Mouse (Mus musculus): ENCODE data around the gene Pcyt1a. TPM values are rescaled to one million over a fixed set of nuclear protein-coding genes. Genes with fewer than 3 reads are reported as not detected.

Gene Pcyt1a
- 37.4 TPM for polyA plus RNA-seq (2014; fragmentation: Illumina TruSeq; extraction: RNeasy Lipid Tissue Mini Kit (QIAGEN cat#74804); ENCODE audit: low read depth, low replicate concordance)

GRCm38 (mm10) chr16:32430474-32431046, at the start of gene Pcyt1a:
Gene Pcyt1a (plus strand): TSS chr16:32430921.

DNA sequence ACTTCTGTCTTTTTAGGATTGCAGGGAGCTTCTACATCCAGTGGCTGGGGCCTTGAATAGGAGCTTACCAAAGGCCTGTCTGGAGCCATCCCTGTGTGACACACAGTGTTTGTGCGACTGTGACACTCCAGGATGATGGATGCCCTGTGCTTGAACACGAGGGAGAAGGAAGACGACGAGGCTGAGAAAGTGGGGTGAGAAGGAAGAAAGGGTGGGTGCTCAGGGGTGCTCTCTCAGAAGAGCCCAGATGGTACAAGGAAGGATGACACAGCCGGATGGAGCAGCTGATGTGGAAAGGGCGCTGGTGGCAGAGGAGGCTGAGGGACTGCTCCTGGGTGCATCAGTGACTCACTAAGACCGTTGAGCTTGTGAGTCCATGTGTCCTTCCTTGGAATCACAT, 30.5 kb upstream of the Pcyt1a start, which contains the start of gene Tm4sf19:
TSS of gene Tm4sf19 (plus strand) at position 240 of the 400 bp plus-strand sequence.

DNA sequence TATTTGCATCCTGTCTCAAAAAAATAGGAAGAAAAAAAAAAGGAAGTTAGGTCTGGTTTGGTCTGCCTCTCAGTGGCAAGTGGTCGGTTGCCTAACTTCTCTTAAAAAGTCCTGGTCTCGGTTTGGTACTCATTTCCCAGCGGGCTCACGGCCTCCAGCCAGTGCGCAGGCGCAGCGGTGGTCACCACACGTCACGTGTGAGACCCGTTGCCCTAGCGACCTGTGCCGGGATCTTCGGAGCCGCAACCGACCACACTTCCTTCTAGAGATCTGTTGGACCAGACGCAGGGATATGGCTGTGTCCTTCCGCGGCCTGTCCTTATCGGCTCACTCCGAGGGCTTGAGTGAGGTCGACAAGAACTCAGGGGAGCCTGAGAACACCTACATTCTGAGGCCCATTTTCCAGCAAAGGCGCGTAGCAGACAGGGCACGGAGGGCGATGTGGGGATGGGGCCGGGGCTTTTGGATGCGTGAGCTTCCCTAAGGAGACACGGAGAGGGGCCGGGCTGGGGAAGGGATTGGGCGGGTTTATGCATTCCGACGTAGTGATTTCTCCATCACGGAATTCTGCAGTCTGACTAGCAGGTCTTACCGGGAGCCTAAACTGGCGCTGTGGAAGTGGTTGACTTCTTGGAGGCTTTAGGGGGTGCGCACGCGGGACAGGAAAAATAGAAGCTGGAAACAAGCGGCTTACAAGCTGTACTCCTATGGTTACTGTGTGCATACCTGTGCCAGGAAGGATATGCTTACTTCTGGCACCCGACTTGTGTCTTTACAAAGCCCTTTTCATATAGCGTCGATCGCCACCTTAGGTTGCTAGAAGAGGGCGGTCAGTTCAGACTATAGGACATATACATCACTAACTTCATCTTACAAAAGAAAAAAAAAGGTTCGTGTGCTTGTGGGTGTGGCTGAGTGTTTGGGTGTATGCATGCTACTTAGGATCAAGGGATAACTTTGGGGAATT, 10.9 kb upstream of the Pcyt1a start, which contains the start of gene Tctex1d2:
TSS of gene Tctex1d2 (plus strand) at position 186 of the 967 bp plus-strand sequence.

GRCm38 (mm10) chr16:32487234-32488111, 56.8 kb downstream of the Pcyt1a start, which contains the start of gene Slc51a:
Gene Slc51a (minus strand): TSS chr16:32487879.

GRCm38 (mm10) chr16:32495965-32496364, 65.2 kb downstream of the Pcyt1a start, which contains the start of gene Zdhhc19:
Gene Zdhhc19 (plus strand): TSS chr16:32496265.

Other genes with a start within 250 kb of the Pcyt1a start
- 8.7 TPM for gene Fbxo45, start 183.8 kb upstream of the Pcyt1a start, polyA plus RNA-seq (2014; fragmentation: Illumina TruSeq; extraction: RNeasy Lipid Tissue Mini Kit (QIAGEN cat#74804); ENCODE audit: low read depth, low replicate concordance)
- gene Wdr53, start 183.7 kb upstream of the Pcyt1a start, polyA plus RNA-seq (2014; fragmentation: Illumina TruSeq; extraction: RNeasy Lipid Tissue Mini Kit (QIAGEN cat#74804); ENCODE audit: low read depth, low replicate concordance): 8.7 TPM
- not detected for gene Smco1, start 159.5 kb upstream of the Pcyt1a start, polyA plus RNA-seq (2014; fragmentation: Illumina TruSeq; extraction: RNeasy Lipid Tissue Mini Kit (QIAGEN cat#74804); ENCODE audit: low read depth, low replicate concordance)
- gene Rnf168, start 153.5 kb upstream of the Pcyt1a start, polyA plus RNA-seq (2014; fragmentation: Illumina TruSeq; extraction: RNeasy Lipid Tissue Mini Kit (QIAGEN cat#74804); ENCODE audit: low read depth, low replicate concordance): 13.2 TPM
- gene Ubxn7, start 98.7 kb upstream of the Pcyt1a start, polyA plus RNA-seq (2014; fragmentation: Illumina TruSeq; extraction: RNeasy Lipid Tissue Mini Kit (QIAGEN cat#74804); ENCODE audit: low read depth, low replicate concordance): 14.3 TPM
- not detected for gene Tm4sf19, start 30.4 kb upstream of the Pcyt1a start, polyA plus RNA-seq (2014; fragmentation: Illumina TruSeq; extraction: RNeasy Lipid Tissue Mini Kit (QIAGEN cat#74804); ENCODE audit: low read depth, low replicate concordance)
- gene Tctex1d2, start 11.2 kb upstream of the Pcyt1a start, polyA plus RNA-seq (2014; fragmentation: Illumina TruSeq; extraction: RNeasy Lipid Tissue Mini Kit (QIAGEN cat#74804); ENCODE audit: low read depth, low replicate concordance): 3.4 TPM
- not detected for gene Slc51a, start 57.0 kb downstream of the Pcyt1a start, polyA plus RNA-seq (2014; fragmentation: Illumina TruSeq; extraction: RNeasy Lipid Tissue Mini Kit (QIAGEN cat#74804); ENCODE audit: low read depth, low replicate concordance)
- not detected for gene Zdhhc19, start 65.3 kb downstream of the Pcyt1a start, polyA plus RNA-seq (2014; fragmentation: Illumina TruSeq; extraction: RNeasy Lipid Tissue Mini Kit (QIAGEN cat#74804); ENCODE audit: low read depth, low replicate concordance)
- gene Tfrc, start 178.0 kb downstream of the Pcyt1a start, polyA plus RNA-seq (2014; fragmentation: Illumina TruSeq; extraction: RNeasy Lipid Tissue Mini Kit (QIAGEN cat#74804); ENCODE audit: low read depth, low replicate concordance): 27.4 TPM
- gene Tnk2, start 213.0 kb downstream of the Pcyt1a start, polyA plus RNA-seq (2014; fragmentation: Illumina TruSeq; extraction: RNeasy Lipid Tissue Mini Kit (QIAGEN cat#74804); ENCODE audit: low read depth, low replicate concordance): 1.2 TPM

All from liver, adult 10 weeks (tissue).